Mouse (Mus musculus) liver (tissue): Measurements from ENCODE around the gene Ypel3.

Source experiments
- DNase-seq: peaks from one replicate; pipeline ENCODE4 v3.0.0-alpha.2; 2020; ENCODE audit warnings: mixed read lengths

The Ypel3 gene

DNA sequence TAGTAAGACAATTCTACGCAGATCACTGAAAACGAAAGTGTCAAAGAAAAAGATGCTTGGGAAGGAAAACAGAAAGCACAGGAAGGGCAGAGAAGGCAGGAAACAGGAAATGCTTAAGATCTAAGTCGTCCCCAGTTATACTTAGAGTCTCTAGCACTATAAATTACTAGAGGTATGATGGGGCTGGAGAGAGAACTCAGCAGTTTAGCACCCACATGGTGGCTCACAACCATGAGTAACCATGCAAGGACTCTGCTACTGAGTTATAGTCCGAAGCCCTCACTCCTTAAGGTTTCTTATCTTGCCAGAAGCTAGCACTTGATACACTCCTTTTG is 17.5 kb downstream of the Ypel3 start:
- DNase-seq: no peak

DNA sequence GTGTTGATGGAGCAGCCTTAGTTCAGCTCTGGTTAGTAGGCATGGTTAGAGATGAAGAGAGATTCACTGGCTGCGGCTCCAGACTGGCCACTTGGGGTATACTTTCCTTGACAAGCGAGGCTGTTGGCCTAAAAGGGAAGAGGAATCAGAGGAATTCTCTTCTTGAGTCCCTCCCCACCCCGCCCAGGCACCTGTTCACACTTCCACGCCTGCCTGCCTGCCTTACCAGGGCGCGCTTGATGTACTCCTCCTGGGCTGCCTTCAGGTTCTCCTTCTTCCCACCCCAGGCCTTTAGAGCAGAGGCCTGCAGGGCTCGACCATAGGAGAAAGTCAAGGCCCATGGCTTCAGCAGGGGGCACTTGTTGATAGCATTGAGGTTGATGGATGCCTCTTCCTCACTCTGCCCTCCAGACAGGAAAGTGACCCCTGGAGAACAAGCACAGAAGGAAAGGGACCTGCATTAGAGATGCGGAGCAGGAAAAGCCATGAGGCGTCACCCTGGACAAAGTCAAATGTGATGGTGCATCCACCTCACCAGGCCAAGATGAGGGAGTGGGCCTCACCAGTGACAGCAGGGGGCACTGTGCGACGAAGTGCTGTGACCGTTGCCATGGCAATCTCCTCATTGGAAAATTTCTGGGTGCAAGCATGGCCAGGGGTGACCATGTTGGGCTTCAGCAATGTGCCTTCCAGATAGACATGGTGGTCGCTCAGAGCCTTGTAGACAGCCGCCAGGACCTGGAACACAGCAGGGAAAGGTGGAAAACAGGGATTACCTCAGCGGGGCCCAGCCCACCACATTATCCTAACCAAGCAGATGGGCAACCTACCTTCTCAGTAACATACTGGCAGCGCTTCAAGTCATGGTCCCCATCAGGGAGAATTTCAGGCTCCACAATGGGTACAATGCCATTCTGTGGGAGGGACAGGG is 18.9 kb downstream of the Ypel3 start:
- DNase-seq: no peak

DNA sequence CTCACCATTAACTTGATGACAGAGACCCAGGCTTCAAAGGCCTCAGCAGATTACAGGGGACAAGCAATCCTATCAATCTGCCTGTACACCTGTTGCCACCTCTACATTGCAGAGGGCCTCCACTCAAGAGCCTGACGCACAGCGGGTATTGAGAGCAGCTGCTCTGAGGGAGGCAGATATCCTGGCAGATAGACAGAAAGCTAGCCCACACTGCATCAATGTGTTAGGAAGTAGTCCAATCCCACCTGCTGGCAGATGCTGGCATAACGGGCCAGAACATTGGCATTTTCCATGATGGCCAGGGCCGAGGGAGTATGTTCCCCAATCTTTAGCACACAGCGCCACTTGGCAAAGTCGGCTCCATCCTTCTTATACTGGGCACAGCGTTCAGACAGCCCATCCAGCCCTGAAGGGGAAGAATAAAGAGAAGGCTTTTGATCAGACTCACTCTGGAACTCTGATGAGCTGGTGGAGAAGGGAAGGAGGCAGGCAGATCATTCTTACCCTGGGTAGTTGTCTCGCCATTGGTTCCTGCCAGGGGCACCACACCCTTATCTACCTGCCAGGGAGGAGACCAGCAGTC is 19.7 kb downstream of the Ypel3 start:
- DNase-seq: no peak

DNA sequence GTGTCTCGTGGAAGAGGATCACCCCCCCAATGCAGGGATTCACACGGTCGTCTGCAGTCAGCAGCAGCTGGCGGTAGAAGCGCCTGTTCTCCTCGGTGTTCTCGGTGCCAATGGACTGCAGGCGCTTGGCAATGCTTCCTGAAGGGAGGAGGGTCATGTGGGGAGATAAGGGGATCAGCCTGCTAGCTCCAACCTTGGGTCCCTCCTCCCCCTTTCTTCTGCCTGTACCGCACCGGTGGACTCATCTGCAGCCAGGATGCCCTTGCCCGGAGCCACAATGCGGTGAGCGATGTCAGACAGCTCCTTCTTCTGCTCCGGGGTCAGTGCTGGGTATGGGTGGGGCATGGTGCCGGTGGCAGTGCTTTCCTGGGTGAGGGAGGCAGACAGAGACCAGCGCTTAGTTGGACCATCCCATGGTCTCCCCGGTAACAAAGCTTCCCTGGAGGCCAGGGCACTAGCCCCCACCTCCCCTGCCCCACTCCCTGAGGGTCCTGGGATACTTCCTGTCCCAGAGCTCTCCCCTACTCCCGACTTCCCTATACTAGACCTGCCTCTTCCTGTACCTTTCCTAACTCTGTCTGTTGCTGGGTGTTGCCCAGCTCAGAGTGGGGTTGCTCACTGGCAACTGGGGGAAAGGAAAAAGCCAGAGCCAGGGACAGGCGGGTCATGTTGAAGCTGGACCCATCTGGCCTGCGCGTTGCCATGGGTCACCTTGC is 20.8 kb downstream of the Ypel3 start, which contains the start of gene Fam57b:
TSS of gene Fam57b (plus strand) at position 258 of the 716 bp plus-strand sequence.
- peak; percentile 39 for DNase-seq

DNA sequence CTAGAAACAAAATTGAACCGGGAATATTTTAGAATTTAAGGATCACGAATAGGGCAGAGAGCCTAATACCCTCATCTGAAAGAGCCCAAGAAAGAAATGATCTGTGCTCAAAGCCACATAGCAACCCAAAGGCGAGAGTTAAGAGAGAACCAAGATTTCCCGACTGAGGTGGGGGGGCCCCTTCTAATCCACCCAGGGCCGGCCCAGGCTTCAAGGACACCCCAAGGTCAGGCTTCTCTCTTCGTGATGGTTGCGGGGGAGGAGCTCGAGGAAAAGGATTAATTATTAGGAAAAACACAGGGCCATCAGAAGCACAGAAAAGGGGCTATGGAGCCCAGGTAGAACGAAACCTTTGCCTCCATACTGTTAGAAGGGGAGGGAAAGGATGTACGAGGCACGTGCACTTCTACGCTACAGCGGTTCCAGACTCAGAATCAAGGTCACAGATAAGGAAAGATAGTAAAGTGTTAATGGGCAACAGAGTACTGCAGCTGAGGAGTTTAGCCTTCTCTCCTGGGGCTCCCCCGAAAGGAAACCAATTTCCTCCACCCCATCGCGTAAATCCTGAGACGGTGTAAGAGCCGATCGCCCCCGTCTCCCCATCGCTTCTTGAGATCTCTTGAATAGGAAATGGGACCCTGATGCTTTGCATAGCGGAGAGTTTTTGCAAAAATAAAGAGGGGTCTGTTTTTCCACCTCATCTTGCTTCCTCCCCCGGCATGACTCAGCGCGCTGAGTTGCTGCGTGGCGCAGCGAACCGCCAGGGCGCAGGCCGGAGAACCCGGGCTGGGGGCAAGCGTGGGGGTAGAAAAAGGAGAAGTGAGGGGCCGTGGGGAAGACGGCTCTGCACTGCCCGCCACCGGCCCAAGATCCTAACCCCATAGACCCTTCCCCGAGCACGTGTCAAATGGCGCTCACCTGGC is 21.6 kb downstream of the Ypel3 start:
- peak; percentile 73 for DNase-seq

DNA sequence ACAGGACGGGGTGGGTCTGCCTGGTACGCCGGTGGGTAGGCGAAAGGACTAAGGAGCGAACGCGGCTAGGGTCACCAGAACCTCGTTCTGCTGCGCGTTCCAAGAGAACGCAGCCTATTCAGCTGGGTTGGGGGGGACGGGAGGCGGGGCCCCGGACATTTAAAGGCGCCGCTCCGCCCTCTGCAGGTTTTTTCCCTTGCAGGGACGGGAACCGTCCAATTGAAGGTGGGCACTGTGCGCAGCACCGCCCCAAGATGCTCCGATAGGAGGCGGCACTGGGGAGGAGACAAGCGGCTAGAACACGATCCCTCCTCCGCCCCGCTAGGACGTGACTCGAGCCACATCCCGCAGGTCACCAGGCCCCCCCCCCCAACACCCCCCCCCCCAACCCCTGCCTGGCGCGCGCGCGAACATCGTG is 22.3 kb downstream of the Ypel3 start:
- peak; percentile 97 for DNase-seq

DNA sequence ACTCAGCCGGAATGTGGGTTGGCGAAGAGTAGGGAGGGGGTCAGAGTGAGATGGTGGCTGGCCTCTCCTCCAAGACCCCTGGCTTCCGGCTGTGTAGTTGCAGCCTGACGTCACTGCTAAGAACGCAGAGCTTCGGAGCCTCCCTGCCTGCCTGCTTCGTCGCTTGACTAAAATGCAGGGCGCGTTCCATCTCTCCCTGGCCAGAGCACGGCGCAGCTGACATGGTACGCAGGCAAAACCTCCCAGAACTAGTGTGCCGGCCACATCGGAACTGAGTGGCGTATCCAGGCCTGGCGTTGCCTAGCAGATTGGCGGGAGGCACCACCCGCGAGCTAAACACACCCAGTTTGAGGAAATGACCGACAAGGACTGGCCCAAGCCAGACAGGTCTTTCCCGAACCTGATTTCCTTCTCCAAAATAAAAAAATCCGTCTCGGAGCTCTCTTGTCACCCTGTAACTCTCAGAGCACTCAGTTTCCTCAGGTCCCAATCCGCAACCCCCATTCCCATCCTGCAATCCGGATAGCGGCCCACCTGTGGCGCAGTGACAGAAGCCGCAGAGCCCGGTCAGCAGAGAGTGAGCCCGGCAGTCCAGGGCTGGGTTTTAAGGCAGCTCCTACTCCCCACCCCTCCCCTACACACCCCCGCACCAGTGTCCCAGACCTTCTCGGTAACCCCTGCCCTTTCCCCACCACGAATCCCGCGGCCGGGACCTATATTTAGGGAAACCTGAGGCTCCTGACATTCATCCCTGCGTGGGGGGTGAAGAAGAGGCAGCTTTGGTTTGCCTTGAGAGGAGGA is 22.9 kb downstream of the Ypel3 start:
- DNase-seq: peak; percentile 42

DNA sequence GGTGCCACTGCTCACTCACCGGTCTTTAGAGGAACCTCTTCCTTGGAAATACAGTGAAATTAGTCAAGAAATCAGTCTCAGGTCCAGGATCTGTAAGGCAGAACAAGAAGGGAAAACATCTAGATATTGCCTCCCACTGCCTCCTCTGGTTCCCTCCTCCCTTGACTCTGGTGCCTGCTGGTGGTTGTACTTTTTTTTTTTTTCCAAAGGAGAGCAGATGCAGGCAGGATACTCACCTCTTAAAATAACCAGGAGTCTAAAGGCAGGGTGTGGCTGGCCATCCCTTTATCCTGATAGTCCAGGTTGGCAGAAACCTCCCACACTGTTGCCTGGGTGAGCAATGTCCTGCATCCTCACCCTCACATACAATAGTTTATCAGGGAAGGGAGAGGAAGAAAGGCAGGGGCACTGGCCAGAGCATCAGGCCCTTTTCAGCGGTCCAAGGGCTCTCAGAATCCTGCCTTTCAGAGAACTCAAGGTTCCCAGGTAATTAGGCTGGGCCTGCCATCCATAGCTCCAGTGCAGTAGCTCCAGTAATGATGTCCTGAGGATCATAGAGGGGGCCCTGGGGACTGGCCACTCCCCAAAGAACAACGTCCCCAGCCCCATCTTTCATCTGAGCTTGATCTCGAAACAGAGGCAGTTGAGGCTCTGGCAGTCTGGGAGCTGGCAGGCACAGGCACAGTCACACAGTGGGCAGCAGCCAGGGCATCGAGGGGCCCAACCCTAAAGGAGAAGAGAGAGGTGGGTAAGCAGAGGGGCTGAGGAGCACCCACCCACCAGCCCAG is 23.7 kb downstream of the Ypel3 start:
- no peak for DNase-seq

DNA sequence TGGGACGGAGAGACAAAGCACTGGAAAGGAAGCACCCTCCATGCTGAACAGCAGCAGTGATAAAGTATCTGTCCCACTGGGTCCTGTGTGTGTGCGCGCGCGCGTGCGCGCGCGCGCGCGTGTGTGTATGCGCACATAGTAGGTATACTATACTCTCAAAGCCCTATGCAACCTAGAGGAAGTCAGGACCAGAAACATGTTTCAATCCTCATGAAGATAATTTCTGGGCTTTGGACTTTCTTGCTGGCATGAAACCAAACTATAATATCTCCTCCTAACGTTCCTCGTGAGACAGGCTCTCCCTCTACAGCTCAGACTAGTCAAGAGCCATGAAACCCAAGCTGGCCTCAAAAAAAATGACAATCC is 24.3 kb downstream of the Ypel3 start:
- DNase-seq: no peak

DNA sequence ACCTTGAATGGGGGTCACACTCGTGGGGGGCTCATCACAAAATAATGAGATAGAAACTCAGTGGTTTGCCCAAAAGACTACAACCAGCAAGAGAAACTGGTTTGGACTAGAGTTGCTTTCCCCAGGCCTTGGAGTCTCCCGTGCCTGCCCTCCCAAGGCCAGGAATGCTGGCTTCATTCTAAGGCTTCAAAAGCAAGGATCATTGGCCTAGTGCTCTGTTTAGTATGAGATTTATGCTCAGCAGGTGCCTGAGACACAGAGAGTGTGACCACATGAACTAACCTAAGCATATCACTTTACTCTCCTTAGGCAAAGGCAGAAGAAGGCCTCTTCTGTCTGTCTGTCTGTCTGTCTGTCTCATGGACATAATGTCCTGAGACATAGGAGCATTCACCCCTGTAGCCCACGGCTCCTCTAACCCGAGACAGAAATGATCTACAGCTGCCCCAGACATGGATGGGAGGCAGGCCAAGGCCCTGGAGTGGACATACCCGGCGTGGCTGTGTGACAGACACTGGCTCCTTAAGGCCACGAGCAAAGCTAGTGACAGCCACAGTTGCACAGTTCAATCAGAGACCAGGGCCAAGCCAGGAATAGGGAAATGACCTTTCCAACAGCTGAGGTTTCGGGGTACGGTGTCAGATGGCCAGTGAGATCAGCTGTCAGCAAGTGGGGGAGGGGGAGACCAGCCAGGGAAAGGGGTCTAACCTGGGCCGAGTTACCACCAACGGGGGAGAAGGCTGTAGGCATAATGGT is 25.6 kb downstream of the Ypel3 start:
- DNase-seq: no peak

DNA sequence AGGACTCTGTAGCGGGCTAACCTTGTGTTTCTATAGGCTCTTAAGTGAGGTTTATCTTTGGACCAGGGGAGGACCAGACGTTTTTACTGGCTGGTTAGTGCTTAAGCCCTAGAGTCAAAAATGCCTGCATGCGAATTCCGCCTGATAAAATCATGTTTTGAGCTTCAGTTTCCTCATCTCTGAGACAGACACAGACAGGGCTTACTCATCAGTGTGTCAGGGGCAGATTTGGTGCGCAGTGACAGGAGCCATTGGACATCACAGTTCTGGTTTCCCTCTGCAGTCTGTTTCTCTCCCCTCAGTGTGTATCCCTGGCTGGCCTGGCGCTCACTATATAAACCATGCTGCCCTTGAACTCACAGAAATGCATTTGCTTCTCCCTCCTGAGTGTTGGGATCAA is 26.4 kb downstream of the Ypel3 start:
- DNase-seq: no peak

DNA sequence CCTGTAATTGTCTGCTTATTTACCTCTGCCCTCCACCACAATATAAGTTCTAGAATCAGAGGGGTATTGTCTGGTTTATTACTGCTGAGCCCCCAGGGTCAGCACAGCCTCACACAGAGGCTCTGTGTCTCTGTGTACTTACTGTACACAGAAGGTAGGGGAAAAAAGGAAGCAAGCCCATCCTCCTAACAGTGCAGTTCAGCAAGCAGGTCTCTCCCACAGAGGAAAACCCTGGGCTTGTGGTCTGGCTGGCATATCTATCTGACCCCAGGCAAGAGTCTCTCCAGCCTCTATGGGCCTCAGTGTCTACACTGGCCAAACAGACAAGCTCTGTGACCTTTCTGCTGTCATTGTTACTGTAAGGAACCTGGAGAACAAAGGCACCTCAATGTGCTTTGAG is 27.0 kb downstream of the Ypel3 start:
- no peak for DNase-seq

DNA sequence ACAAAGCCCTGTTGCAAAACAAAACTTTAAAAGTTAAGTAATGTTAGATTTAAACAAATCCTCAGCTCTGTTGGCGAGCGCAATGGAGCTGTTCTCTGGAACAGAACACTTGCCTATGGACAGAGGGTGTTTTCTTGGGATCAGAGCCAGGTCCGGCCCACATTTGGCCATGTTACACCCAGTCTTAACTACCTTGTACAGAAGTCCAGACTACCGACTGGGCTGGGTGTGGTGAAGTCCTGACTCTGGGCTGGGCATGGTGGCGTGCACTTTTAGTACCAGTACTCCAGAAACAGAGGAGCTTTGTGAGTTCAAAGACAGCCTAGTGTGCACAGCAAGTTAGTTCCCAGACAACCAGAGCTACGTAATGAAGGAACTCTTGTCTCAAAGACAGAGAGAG is 30.2 kb downstream of the Ypel3 start:
- DNase-seq: no peak

DNA sequence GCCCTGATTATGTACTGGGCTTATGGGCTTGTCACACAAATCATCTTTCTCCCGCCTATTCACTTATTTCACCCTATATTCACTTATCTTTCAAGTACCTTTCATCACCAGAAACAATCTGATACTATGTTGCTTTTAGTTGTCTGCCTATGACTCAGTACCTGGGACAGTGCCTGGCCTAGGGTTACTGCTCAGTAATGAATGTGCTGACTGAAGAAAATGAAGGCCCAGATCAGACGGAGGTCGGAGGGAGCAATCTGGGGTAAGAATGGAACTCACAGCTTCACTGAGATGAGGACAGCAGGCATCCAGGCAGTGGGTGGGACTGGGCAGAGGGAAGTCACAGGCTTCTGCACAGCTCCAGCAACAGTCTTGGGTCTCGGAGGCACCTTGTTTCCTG is 30.6 kb downstream of the Ypel3 start:
- DNase-seq: no peak

DNA sequence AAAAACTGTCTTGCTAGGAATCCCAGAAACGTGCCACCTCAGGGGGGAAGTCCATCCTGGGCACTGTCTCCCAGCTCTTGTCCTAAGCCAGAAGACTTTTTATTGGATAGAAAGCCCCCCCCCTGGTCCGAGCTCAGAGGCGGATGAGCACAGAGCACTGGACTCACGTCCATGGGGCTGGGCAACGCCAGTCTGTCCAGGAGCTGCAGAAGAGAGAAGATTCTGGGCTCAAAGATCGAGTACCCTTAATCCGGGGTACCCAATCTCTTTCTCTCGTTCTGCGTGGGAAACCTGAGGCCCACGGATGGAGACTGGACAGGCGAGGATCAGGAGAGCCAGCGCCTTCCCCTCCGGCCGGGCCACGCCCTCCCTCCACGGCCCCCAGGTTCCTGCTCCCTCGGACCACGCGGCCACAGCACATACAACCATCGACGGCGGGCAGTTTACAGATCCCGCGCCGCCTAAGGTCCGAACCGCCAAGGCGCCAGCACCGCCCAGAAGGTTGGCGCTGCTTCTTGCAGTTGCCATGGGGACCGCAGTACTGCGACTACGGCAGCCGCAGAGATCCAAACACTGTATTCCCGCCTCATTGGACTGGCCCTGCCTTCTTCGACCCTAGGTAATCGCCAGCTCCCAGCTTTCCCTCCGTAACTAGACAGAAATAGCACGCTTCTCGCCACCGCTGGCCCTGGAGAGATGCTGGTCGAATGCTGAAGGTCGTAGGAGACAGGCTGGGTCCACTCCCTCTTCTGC is 32.1 kb downstream of the Ypel3 start:
- peak; percentile 88 for DNase-seq

DNA sequence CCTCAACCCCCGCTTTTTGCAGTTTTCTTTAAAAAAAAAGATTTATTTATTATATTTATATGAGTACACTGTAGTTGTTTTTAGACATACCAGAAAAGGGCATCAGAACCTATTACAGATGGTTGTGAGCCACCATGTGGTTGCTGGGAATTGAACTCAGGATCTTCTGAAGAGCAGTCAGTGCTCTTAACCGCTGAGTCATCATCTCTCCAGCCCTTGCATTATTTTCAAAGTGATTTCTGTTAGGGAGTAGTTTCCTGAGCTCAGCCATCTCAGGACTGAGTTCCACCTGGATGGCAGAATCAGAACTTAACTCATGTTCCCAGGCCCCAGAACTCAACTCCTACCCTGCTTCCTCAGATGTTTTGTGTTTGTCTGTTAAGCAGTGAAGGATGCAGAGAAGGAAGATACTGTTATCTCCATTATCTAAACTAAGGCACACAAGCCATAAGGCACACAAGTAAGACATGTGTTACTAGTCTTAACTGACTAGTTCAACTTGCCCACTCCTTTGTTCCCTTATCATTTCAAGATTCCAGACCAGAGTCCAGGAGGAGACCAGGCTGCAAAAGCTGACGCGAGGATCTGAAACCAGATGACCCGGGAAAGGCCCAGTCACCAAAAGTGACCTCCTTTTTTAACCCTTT is 33.1 kb downstream of the Ypel3 start:
- no peak for DNase-seq

DNA sequence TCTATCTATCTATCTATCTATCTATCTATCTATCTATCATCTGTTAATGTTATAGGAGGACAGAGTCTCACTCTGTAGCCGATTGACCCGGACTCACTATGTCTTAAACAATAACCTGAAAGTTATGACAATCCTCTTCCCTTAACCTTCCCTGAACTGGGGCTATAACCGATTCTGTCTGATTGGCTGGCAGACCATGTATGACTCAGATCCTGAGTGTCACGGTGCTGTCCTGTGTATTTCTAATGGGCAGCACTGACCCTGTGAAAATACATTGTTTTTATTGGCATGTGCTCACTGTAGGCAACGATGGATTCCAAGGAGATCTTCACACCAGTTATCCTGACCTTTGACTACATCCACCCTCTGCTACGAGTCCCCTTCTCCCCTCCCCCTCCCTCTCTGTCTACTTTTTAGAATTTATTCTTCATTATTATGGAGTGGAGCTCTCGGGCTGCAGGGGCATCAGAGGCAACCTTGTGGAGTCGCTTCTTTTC is 39.0 kb downstream of the Ypel3 start:
- no peak for DNase-seq

DNA sequence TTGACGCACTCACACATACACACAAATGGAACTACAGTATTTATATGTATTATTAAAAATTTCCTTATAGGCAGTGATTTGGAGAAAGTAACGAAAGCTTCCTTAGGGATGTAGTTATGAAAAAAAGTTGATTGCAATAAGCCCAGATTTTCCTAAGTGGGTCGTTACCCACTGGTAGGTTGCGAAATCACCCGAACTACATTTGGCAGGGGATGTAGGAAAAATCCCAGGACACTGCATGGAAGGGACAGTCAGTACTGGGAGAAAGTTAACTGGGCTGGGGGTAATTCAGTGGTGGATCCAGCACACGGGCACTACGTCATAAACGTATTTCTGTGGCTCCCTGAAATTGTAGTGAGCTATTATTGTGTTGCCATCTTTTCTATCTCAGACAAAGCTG is 39.7 kb downstream of the Ypel3 start:
- no peak for DNase-seq

DNA sequence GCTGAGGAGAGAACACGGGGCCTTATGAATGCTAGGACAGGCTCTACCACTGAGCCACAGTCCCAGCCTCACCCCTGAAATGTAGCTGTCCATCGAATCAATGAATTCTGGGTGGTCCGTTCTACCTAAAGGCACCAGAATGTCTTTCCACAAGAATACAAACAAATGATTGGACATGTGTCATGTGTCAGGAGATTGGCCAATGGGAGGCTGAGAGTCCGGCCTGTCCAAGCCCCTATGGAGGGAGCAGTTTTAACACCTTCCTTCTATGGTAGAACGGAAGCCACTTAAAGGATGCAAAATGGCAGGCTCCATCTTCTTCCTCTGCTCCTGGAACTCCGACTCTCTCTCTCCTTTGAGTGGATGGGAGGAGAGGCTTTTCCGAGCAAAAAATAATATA is 40.8 kb downstream of the Ypel3 start:
- no peak for DNase-seq
